Mouse (Mus musculus) CH12.LX (cell line): ENCODE data around the gene Jarid2. TPM values are rescaled to one million over a fixed set of nuclear protein-coding genes. Genes with fewer than 3 reads are reported as not detected.

ENCODE experiments used
- DNase-seq: peaks from one replicate; pipeline ENCODE4 v3.0.0-alpha.2; 2013; ENCODE audit errors: extremely low read depth
- H3K27ac ChIP-seq: 2 replicates; pipeline ENCODE4 v1.5.1; 2012; ENCODE audit warnings: low read depth, mild to moderate bottlenecking, control low read depth, moderate library complexity; ENCODE audit not compliant: insufficient read depth
- H3K27me3 ChIP-seq: replicated peaks from 2 replicates; pipeline ENCODE3; 2012; ENCODE audit warnings: inconsistent platforms
- H3K36me3 ChIP-seq, 2 experiments: replicated peaks in 1 of 2; 2 replicates each; pipeline versions ENCODE3 to v1.6.1; 2012; ENCODE audit warnings: inconsistent platforms in 1 of 2, low read length in 1 of 2, mild to moderate bottlenecking in 1 of 2, mixed read lengths in 1 of 2, moderate library complexity in 1 of 2; ENCODE audit not compliant: control insufficient read depth in 1 of 2, insufficient read depth in 1 of 2
- H3K4me1 ChIP-seq, 2 experiments: 2 replicates each; pipeline ENCODE4 v1.6.1; 2012; ENCODE audit warnings: inconsistent platforms in 1 of 2, moderate library complexity in 1 of 2; ENCODE audit not compliant: insufficient read depth in 2 of 2, control insufficient read depth in 1 of 2
- H3K4me2 ChIP-seq: 2 replicates; pipeline ENCODE4 v1.6.1; 2012; ENCODE audit warnings: low read depth, mild to moderate bottlenecking, control low read depth; ENCODE audit not compliant: poor library complexity, insufficient read depth, severe bottlenecking
- H3K4me3 ChIP-seq, 3 experiments: fragments of 150-350 bp in 1 of 3; sonication (generic) in 1 of 3; replicated peaks in 1 of 3; 2 replicates each; pipeline versions ENCODE3 to v1.5.1; 2011 to 2012; ENCODE audit warnings: low read depth in 2 of 3, low read length in 2 of 3, mild to moderate bottlenecking in 2 of 3, moderate library complexity in 2 of 3, control low read depth in 1 of 3, improper control_type of control experiment in 1 of 3, inconsistent platforms in 1 of 3, mixed read lengths in 1 of 3; ENCODE audit not compliant: poor library complexity in 1 of 3
- H3K79me2 ChIP-seq: replicated peaks from 2 replicates; pipeline ENCODE4 v1.6.1; 2012; ENCODE audit warnings: mild to moderate bottlenecking, moderate library complexity; ENCODE audit not compliant: control insufficient read depth, poor library complexity, insufficient read depth, severe bottlenecking; ENCODE audit errors: extremely low read depth
- H3K9ac ChIP-seq: 2 replicates; pipeline ENCODE4 v1.6.1; 2012; ENCODE audit warnings: low read depth, mild to moderate bottlenecking, control low read depth, moderate library complexity; ENCODE audit not compliant: insufficient read depth
- H3K9me3 ChIP-seq: replicated peaks from 2 replicates; pipeline ENCODE3; 2012; ENCODE audit warnings: low read length, inconsistent platforms, mixed read lengths
- CHD1 ChIP-seq: IDR thresholded peaks from 2 replicates; pipeline ENCODE4 v1.6.1; 2012; ENCODE audit warnings: low read depth, low read length, improper control_type of control experiment, inconsistent platforms
- CTCF ChIP-seq, 2 experiments: IDR thresholded peaks in 1 of 2; conservative IDR thresholded peaks in 1 of 2; 2 replicates each; pipeline ENCODE4 v1.5.1; 2011 to 2012; ENCODE audit warnings: low read depth in 2 of 2, low read length in 2 of 2, improper control_type of control experiment in 1 of 2, inconsistent platforms in 1 of 2, mild to moderate bottlenecking in 1 of 2, moderate library complexity in 1 of 2
- ELF1 ChIP-seq: IDR thresholded peaks from 2 replicates; pipeline ENCODE4 v1.6.1; 2014; ENCODE audit warnings: low read depth, mild to moderate bottlenecking, inconsistent platforms, low read length, improper control_type of control experiment
- EP300 ChIP-seq: IDR thresholded peaks from 2 replicates; pipeline ENCODE4 v1.6.1; 2011; ENCODE audit warnings: low read length, improper control_type of control experiment
- ETS1 ChIP-seq: conservative IDR thresholded peaks from 2 replicates; pipeline ENCODE4 v1.6.1; 2012; ENCODE audit warnings: low read depth, mild to moderate bottlenecking, inconsistent platforms, low read length, improper control_type of control experiment, moderate library complexity
- GABPA ChIP-seq: IDR thresholded peaks from 2 replicates; pipeline ENCODE4 v1.6.1; 2012; ENCODE audit warnings: low read depth, low read length, improper control_type of control experiment, inconsistent platforms; ENCODE audit not compliant: insufficient replicate concordance
- HCFC1 ChIP-seq: IDR thresholded peaks from 2 replicates; pipeline ENCODE4 v1.6.1; 2012; ENCODE audit warnings: low read depth, mild to moderate bottlenecking, inconsistent platforms, low read length, improper control_type of control experiment
- IRF4 ChIP-seq: IDR thresholded peaks from 2 replicates; pipeline ENCODE4 v1.6.1; 2014; ENCODE audit warnings: low read depth, mild to moderate bottlenecking, inconsistent platforms, low read length, improper control_type of control experiment
- JUN ChIP-seq: IDR thresholded peaks from 2 replicates; pipeline ENCODE4 v1.6.1; 2011; ENCODE audit warnings: low read depth, mild to moderate bottlenecking, low read length, improper control_type of control experiment, moderate library complexity; ENCODE audit not compliant: insufficient read depth
- JUND ChIP-seq: conservative IDR thresholded peaks from 2 replicates; pipeline ENCODE4 v1.6.1; 2011; ENCODE audit warnings: low read depth, low read length, improper control_type of control experiment
- MAFK ChIP-seq: IDR thresholded peaks from 2 replicates; pipeline ENCODE4 v1.6.1; 2011; ENCODE audit warnings: low read length, improper control_type of control experiment; ENCODE audit not compliant: insufficient replicate concordance
- MEF2A ChIP-seq: IDR thresholded peaks from 2 replicates; pipeline ENCODE4 v1.6.1; 2014; ENCODE audit warnings: low read depth, mild to moderate bottlenecking, inconsistent platforms, low read length, improper control_type of control experiment, borderline replicate concordance
- MXI1 ChIP-seq: IDR thresholded peaks from 2 replicates; pipeline ENCODE4 v1.6.1; 2011; ENCODE audit warnings: mild to moderate bottlenecking, low read depth, low read length, improper control_type of control experiment
- MYC ChIP-seq: IDR thresholded peaks from 2 replicates; pipeline ENCODE4 v1.6.1; 2011; ENCODE audit warnings: low read depth, mild to moderate bottlenecking, improper control_type of control experiment, low read length
- NELFE ChIP-seq: IDR thresholded peaks from 2 replicates; pipeline ENCODE4 v1.6.1; 2011; ENCODE audit warnings: low read depth, low read length, improper control_type of control experiment
- POLR2A ChIP-seq: IDR thresholded peaks from 2 replicates; pipeline ENCODE4 v1.6.1; 2011; ENCODE audit warnings: low read depth, mild to moderate bottlenecking, improper control_type of control experiment, low read length
- SMC3 ChIP-seq: IDR thresholded peaks from 2 replicates; pipeline ENCODE4 v1.6.1; 2011; ENCODE audit warnings: low read depth, low read length, improper control_type of control experiment
- TBP ChIP-seq: conservative IDR thresholded peaks from 2 replicates; pipeline ENCODE4 v1.6.1; 2011; ENCODE audit warnings: low read depth, low read length, improper control_type of control experiment
- TCF12 ChIP-seq: IDR thresholded peaks from 2 replicates; pipeline ENCODE4 v1.6.1; 2014; ENCODE audit warnings: low read depth, mild to moderate bottlenecking, inconsistent platforms, low read length, improper control_type of control experiment
- UBTF ChIP-seq: IDR thresholded peaks from 2 replicates; pipeline ENCODE4 v1.6.1; 2012; ENCODE audit warnings: low read depth, mild to moderate bottlenecking, inconsistent platforms, low read length, improper control_type of control experiment, moderate library complexity
- USF1 ChIP-seq: IDR thresholded peaks from 2 replicates; pipeline ENCODE4 v1.6.1; 2014; ENCODE audit warnings: low read depth, mild to moderate bottlenecking, inconsistent platforms, low read length, improper control_type of control experiment
- USF2 ChIP-seq: conservative IDR thresholded peaks from 2 replicates; pipeline ENCODE4 v1.6.1; 2011; ENCODE audit warnings: low read depth, low read length, improper control_type of control experiment
- ZC3H11A ChIP-seq: IDR thresholded peaks from 2 replicates; pipeline ENCODE4 v1.6.1; 2012; ENCODE audit warnings: low read depth, mild to moderate bottlenecking, inconsistent platforms, low read length, improper control_type of control experiment
- ZKSCAN1 ChIP-seq: IDR thresholded peaks from 2 replicates; pipeline ENCODE4 v1.6.1; 2012; ENCODE audit warnings: low read depth, inconsistent platforms, low read length, improper control_type of control experiment, borderline replicate concordance
- ZMIZ1 ChIP-seq: IDR thresholded peaks from 2 replicates; pipeline ENCODE4 v1.6.1; 2012; ENCODE audit warnings: low read depth, mild to moderate bottlenecking, inconsistent platforms, low read length, improper control_type of control experiment
- dilution Hi-C: fragments of 300-500 bp; cut with MboI; formaldehyde crosslinking; loops from 2 replicates; pipeline ENCODE4 v1.14.3; 2020; ENCODE audit warnings: low sequenced_read_pairs; ENCODE audit not compliant: extremely low pct_unique_long_range_greater_than_20kb, extremely low pct_ligation_motif_present
- in situ Hi-C: fragments of 300-500 bp; cut with MboI; formaldehyde crosslinking; loops from 3 replicates; pipeline ENCODE4 v1.14.3; 2019; ENCODE audit warnings: low sequenced_read_pairs, low pct_ligation_motif_present, low pct_unique_long_range_greater_than_20kb, mixed read lengths
- polyA plus RNA-seq: library from polyadenylated mRNA; unstranded; fragments of >175 nt; gene quantifications from 2 replicates; pipeline ENCODE4 v1.2.1, GENCODE M21; 2012; ENCODE audit warnings: low read depth; ENCODE audit not compliant: insufficient read length
- total RNA-seq, 2 experiments: library from RNA; depleted of rRNA; stranded (reverse); fragments of 300-350 nt in 1 of 2; fragments of >200 nt in 1 of 2; gene quantifications; 2 replicates each; pipeline ENCODE4 v1.2.3; 2012 to 2014

Jarid2 gene
- total and polyA plus RNA-seq, 3 experiments = 4.5 to 10.9 (median 7.8) TPM

DNA sequence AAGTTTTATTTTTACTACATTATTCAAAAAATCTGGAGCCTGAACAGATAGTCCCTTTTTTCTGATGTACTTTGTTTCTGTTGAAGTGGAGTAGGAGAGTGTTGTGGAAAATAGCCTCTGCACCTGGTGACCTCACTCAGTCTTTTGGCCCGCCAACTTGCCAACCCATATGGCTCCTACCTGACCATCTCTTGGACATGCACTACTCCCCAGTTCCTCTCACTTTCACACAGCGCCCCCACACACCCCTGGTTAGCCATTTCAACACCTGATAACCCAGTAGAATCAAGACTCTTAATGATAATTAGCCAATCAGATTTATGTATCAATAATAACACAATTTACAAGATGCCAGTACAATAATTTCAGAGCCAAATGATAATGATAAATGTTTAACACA, 156.9 kb downstream of the Jarid2 start:
- Histone ChIP-seq H3K79me2 (no peaks in the 10 kb centered on the region), H3K4me3 (no peak overlapping the region), H3K36me3 (peaks cover 0 to 35% of the 10 kb centered on the region in 2 experiments), H3K9ac (no peak overlapping the region), H3K4me1 (no peaks in the 10 kb centered on the region), H3K27ac (no peak overlapping the region), H3K27me3 (no peaks in the 10 kb centered on the region), H3K4me2 (no peak overlapping the region), H3K9me3 (no peaks in the 10 kb centered on the region)
- in situ Hi-C loops = no loop called here
- TF ChIP-seq POLR2A (no peak), MAFK (no peak), SMC3 (no peak), HCFC1 (no peak), ETS1 (no peak), IRF4 (no peak), USF1 (no peak), EP300 (no peak), CHD1 (no peak), ZC3H11A (no peak), TCF12 (no peak), ELF1 (no peak), ZKSCAN1 (no peak)
- dilution Hi-C loops = no loop called here
- no peak for DNase-seq

DNA sequence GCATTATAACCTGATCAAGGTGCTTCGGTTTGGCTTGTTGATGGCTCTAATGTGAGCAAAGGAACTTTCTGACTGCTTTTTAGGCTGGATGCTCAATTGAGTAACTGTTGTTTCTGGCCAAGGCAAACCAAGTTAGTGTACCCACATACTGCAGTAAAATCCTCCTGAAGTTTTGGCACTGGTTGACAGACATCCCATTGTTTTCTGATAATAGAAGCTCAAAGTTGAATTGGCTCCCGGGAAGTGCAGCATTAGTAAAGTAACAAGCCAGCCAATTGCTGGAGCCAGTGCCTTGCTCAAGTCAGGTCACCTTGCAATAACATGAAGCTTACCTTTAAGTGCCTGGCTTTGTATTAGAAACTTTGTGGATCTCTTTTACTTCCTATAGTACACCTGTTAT, 161.3 kb downstream of the Jarid2 start:
- Histone ChIP-seq H3K79me2 (no peaks in the 10 kb centered on the region), H3K36me3 (peaks cover 0 to 46% of the 10 kb centered on the region in 2 experiments), H3K9me3 (no peaks in the 10 kb centered on the region), H3K27me3 (no peaks in the 10 kb centered on the region), H3K4me2 (no peak overlapping the region), H3K4me3 (no peak overlapping the region), H3K27ac (no peak overlapping the region), H3K4me1 (peaks cover 0 to 2% of the 10 kb centered on the region in 2 experiments; a peak in 1 of 4 replicates), H3K9ac (no peak overlapping the region)
- dilution Hi-C loops (no loop called here), in situ Hi-C loops (no loop called here)
- TF ChIP-seq JUND (no peak), SMC3 (no peak), ZKSCAN1 (no peak), USF1 (no peak), TBP (no peak), MXI1 (no peak), JUN (no peak), GABPA (no peak), POLR2A (no peak), ZMIZ1 (no peak), UBTF (no peak), CTCF (conservative IDR thresholded peaks at IDR 0.05 in 1 of 2, IDR thresholded peaks at IDR 0.05 in 1 of 2; ENCODE audit: low read depth in 2 of 2, low read length in 2 of 2) (no peak), HCFC1 (no peak), MYC (no peak), MEF2A (no peak), USF2 (no peak), NELFE (no peak), MAFK (no peak), TCF12 (no peak)
- no peak for DNase-seq
